Mouse (Mus musculus) MEL (cell line): ENCODE measurements at regions not wholly inside any gene's neighbourhood (a gene's known extent, or its start where the extent isn't known, plus 50 kb on each side); places are given as distances from the start of the nearest gene placed in this dataset.

Experiments
- DNase-seq: peaks from one replicate; pipeline ENCODE4 v3.0.0; 2011; ENCODE audit warnings: low read depth, low spot score
- H3K27ac ChIP-seq: 2 replicates; pipeline ENCODE4 v1.5.1; 2012; ENCODE audit warnings: low read depth, mild to moderate bottlenecking, control low read depth, low read length, moderate library complexity; ENCODE audit not compliant: control insufficient read depth
- H3K27me3 ChIP-seq, 2 experiments: fragments of 150-350 bp in 1 of 2; sonication (generic) in 1 of 2; 2 replicates each; pipeline ENCODE4 v1.6.1; 2012; ENCODE audit warnings: low read length in 2 of 2, mild to moderate bottlenecking in 2 of 2, improper control_type of control experiment in 1 of 2, moderate library complexity in 1 of 2; ENCODE audit not compliant: insufficient read depth in 2 of 2, control insufficient read depth in 1 of 2
- H3K36me3 ChIP-seq, 2 experiments: 2 replicates each; pipeline ENCODE4 v1.6.1; 2012 to 2014; ENCODE audit warnings: low read length in 2 of 2, improper control_type of control experiment in 1 of 2, inconsistent platforms in 1 of 2, mild to moderate bottlenecking in 1 of 2; ENCODE audit not compliant: insufficient read depth in 2 of 2, control insufficient read depth in 1 of 2
- H3K4me1 ChIP-seq, 2 experiments: fragments of 150-350 bp in 1 of 2; sonication (generic) in 1 of 2; 2 replicates each; pipeline ENCODE4 v1.6.1; 2012; ENCODE audit warnings: low read length in 2 of 2, improper control_type of control experiment in 1 of 2, mild to moderate bottlenecking in 1 of 2; ENCODE audit not compliant: insufficient read depth in 2 of 2, control insufficient read depth in 1 of 2
- H3K4me3 ChIP-seq, 2 experiments: fragments of 150-350 bp in 1 of 2; sonication (generic) in 1 of 2; 2 replicates each; pipeline ENCODE4 v1.5.1; 2012; ENCODE audit warnings: low read depth in 2 of 2, low read length in 2 of 2, mild to moderate bottlenecking in 2 of 2, moderate library complexity in 2 of 2, control low read depth in 1 of 2, improper control_type of control experiment in 1 of 2; ENCODE audit not compliant: control insufficient read depth in 1 of 2, insufficient read depth in 1 of 2
- H3K79me2 ChIP-seq: 2 replicates; pipeline ENCODE4 v1.6.1; 2012; ENCODE audit warnings: mild to moderate bottlenecking, low read length, moderate library complexity; ENCODE audit not compliant: control insufficient read depth, poor library complexity, insufficient read depth
- H3K9ac ChIP-seq: 2 replicates; pipeline ENCODE4 v1.6.1; 2012; ENCODE audit warnings: low read depth, mild to moderate bottlenecking, control low read depth, low read length, moderate library complexity; ENCODE audit not compliant: control insufficient read depth, poor library complexity, severe bottlenecking
- H3K9me3 ChIP-seq: fragments of 150-350 bp; sonication (generic); replicated peaks from 2 replicates; pipeline ENCODE4 v1.6.1; 2012; ENCODE audit warnings: mild to moderate bottlenecking, low read length, improper control_type of control experiment, moderate library complexity; ENCODE audit not compliant: insufficient read depth
- BHLHE40 ChIP-seq: IDR thresholded peaks from 2 replicates; pipeline ENCODE4 v1.6.1; 2012; ENCODE audit warnings: low read depth, mild to moderate bottlenecking, inconsistent platforms, low read length, improper control_type of control experiment, borderline replicate concordance
- CHD1 ChIP-seq: IDR thresholded peaks from 2 replicates; pipeline ENCODE4 v1.6.1; 2012; ENCODE audit warnings: low read depth, mild to moderate bottlenecking, inconsistent platforms, low read length, improper control_type of control experiment
- CHD2 ChIP-seq: IDR thresholded peaks from 2 replicates; pipeline ENCODE4 v1.6.1; 2011; ENCODE audit warnings: low read length, improper control_type of control experiment
- CTCF ChIP-seq, 3 experiments: IDR thresholded peaks in 2 of 3; conservative IDR thresholded peaks in 1 of 3; 2 replicates each; pipeline ENCODE4 v1.5.1; 2011 to 2012; ENCODE audit warnings: low read length in 3 of 3, low read depth in 2 of 3, mild to moderate bottlenecking in 2 of 3, improper control_type of control experiment in 1 of 3, inconsistent platforms in 1 of 3, mixed read lengths in 1 of 3, moderate library complexity in 1 of 3; ENCODE audit not compliant: control insufficient read depth in 1 of 3, insufficient read depth in 1 of 3, poor library complexity in 1 of 3, severe bottlenecking in 1 of 3
- E2F4 ChIP-seq: IDR thresholded peaks from 2 replicates; pipeline ENCODE4 v1.6.1; 2011; ENCODE audit warnings: low read depth, low read length, improper control_type of control experiment, borderline replicate concordance
- ELF1 ChIP-seq: IDR thresholded peaks from 2 replicates; pipeline ENCODE4 v1.6.1; 2014; ENCODE audit warnings: low read depth, mild to moderate bottlenecking, inconsistent platforms, low read length, improper control_type of control experiment, moderate library complexity
- EP300 ChIP-seq, 2 experiments: IDR thresholded peaks; 2 replicates each; pipeline ENCODE4 v1.6.1; 2011; ENCODE audit warnings: improper control_type of control experiment in 2 of 2, low read length in 2 of 2, low read depth in 1 of 2, mild to moderate bottlenecking in 1 of 2
- ETS1 ChIP-seq: IDR thresholded peaks from 2 replicates; pipeline ENCODE4 v1.6.1; 2012; ENCODE audit warnings: low read depth, mild to moderate bottlenecking, inconsistent platforms, low read length, improper control_type of control experiment, moderate library complexity
- GABPA ChIP-seq: IDR thresholded peaks from 2 replicates; pipeline ENCODE4 v1.6.1; 2012; ENCODE audit warnings: low read depth, mild to moderate bottlenecking, inconsistent platforms, low read length, improper control_type of control experiment, moderate library complexity
- JUND ChIP-seq: IDR thresholded peaks from 2 replicates; pipeline ENCODE4 v1.6.1; 2011; ENCODE audit warnings: low read depth, mild to moderate bottlenecking, improper control_type of control experiment, low read length
- KAT2A ChIP-seq: conservative IDR thresholded peaks from 2 replicates; pipeline ENCODE4 v1.6.1; 2012; ENCODE audit warnings: low read depth, low read length, improper control_type of control experiment, inconsistent platforms
- MAZ ChIP-seq: IDR thresholded peaks from 2 replicates; pipeline ENCODE4 v1.6.1; 2012; ENCODE audit warnings: low read depth, mild to moderate bottlenecking, inconsistent platforms, low read length, improper control_type of control experiment
- MEF2A ChIP-seq: IDR thresholded peaks from 2 replicates; pipeline ENCODE4 v1.6.1; 2014; ENCODE audit warnings: low read depth, mild to moderate bottlenecking, inconsistent platforms, low read length, improper control_type of control experiment; ENCODE audit not compliant: poor library complexity, insufficient replicate concordance, severe bottlenecking; ENCODE audit errors: extremely low read depth
- MYB ChIP-seq: IDR thresholded peaks from 2 replicates; pipeline ENCODE4 v1.6.1; 2011; ENCODE audit warnings: mild to moderate bottlenecking, low read depth, low read length, improper control_type of control experiment
- POLR2AphosphoS2 ChIP-seq: IDR thresholded peaks from 2 replicates; pipeline ENCODE4 v1.6.1; 2011; ENCODE audit warnings: low read length, improper control_type of control experiment
- TAL1 ChIP-seq: IDR thresholded peaks from 2 replicates; pipeline ENCODE4 v1.6.1; 2012; ENCODE audit warnings: mild to moderate bottlenecking, inconsistent platforms, low read length, moderate library complexity, mixed read lengths
- TCF12 ChIP-seq: IDR thresholded peaks from 2 replicates; pipeline ENCODE4 v1.6.1; 2014; ENCODE audit warnings: low read depth, mild to moderate bottlenecking, inconsistent platforms, low read length, improper control_type of control experiment, moderate library complexity
- USF1 ChIP-seq: IDR thresholded peaks from 2 replicates; pipeline ENCODE4 v1.6.1; 2014; ENCODE audit warnings: low read depth, mild to moderate bottlenecking, inconsistent platforms, low read length, improper control_type of control experiment, moderate library complexity
- ZC3H11A ChIP-seq: IDR thresholded peaks from 2 replicates; pipeline ENCODE4 v1.6.1; 2012; ENCODE audit warnings: low read depth, mild to moderate bottlenecking, inconsistent platforms, low read length, improper control_type of control experiment
- ZNF384 ChIP-seq: IDR thresholded peaks from 2 replicates; pipeline ENCODE4 v1.6.1; 2012; ENCODE audit warnings: low read depth, mild to moderate bottlenecking, inconsistent platforms, low read length, improper control_type of control experiment

GRCm38 (mm10) chr14:29867311-29867710 is 100.8 kb upstream of the Selenok start:
- Histone ChIP-seq H3K9me3 (no peaks in the 10 kb centered on the region), H3K4me3 (no peak overlapping the region), H3K9ac (no peak overlapping the region), H3K4me1 (no peaks in the 10 kb centered on the region), H3K27me3 (no peaks in the 10 kb centered on the region), H3K36me3 (no peaks in the 10 kb centered on the region), H3K79me2 (no peaks in the 10 kb centered on the region), H3K27ac (no peak overlapping the region)
- DNase-seq = no peak
- TF ChIP-seq EP300 (IDR thresholded peaks at IDR 0.05; ENCODE audit: low read depth in 1 of 2, low read length in 2 of 2) = no peak
- TF ChIP-seq CHD1 = no peak
- TF ChIP-seq CTCF (IDR thresholded peaks at IDR 0.05 in 2 of 3, conservative IDR thresholded peaks at IDR 0.05 in 1 of 3; ENCODE audit: control insufficient read depth in 1 of 3, insufficient read depth in 1 of 3, low read depth in 2 of 3, low read length in 3 of 3, poor library complexity in 1 of 3, severe bottlenecking in 1 of 3) = no peak
- no peak for TF ChIP-seq BHLHE40
- no peak for TF ChIP-seq MYB
- no peak for TF ChIP-seq MAZ
- no peak for TF ChIP-seq GABPA
- TF ChIP-seq TAL1 = no peak
- no peak for TF ChIP-seq ZNF384

DNA sequence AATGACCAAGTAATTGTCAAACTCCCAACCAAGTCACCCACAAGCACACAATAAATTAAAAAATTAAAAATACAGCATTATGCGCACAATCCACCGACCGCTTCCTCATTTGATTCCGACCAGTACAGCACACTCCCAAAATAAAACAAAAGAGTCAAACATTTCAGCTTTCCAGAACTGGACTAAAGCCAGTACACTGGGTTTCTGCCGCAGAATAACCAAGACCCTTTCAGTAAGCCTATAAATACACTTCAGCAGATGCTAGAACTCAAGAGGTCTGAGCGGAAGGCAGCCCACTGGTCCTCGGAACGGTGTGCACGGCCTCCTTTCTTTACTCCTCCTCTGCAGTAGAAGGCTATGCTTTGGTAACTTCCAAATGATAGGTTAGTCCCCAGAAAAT is 98.2 kb upstream of the Selenok start:
- no peak overlapping the region for H3K27ac ChIP-seq
- H3K9ac ChIP-seq = no peak overlapping the region
- H3K27me3 ChIP-seq = no peaks in the 10 kb centered on the region
- TF ChIP-seq ELF1 (no peak), CHD2 (no peak), E2F4 (no peak)
- TF ChIP-seq, all 39 proteins: peak for 0
- no peaks in the 10 kb centered on the region for H3K9me3 ChIP-seq
- no peaks in the 10 kb centered on the region for H3K79me2 ChIP-seq
- no peaks in the 10 kb centered on the region for H3K4me1 ChIP-seq
- no peak for DNase-seq
- H3K4me3 ChIP-seq = no peak overlapping the region
- no peaks in the 10 kb centered on the region for H3K36me3 ChIP-seq

DNA sequence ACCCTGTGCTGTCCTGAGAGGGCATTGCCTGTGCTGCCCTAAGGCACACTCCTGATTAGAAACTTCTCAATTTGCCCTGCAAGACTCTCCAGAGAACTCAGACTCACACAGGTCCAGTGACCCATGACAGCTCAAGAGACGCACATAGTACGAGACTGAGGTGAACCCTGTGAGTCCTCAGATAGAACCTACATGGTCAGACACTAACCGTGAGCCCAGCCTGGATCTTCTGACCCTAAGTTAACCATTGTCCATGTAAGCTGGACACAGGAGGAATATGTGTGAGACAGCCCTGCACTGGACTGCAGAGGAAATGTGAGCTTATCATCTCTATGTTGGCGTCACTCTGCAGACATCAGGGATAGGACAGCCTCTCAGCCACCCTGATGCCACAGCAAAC is 91.4 kb upstream of the Selenok start:
- TF ChIP-seq EP300 (IDR thresholded peaks at IDR 0.05; ENCODE audit: low read depth in 1 of 2, low read length in 2 of 2) = no peak
- TF ChIP-seq CTCF (IDR thresholded peaks at IDR 0.05 in 2 of 3, conservative IDR thresholded peaks at IDR 0.05 in 1 of 3; ENCODE audit: control insufficient read depth in 1 of 3, insufficient read depth in 1 of 3, low read depth in 2 of 3, low read length in 3 of 3, poor library complexity in 1 of 3, severe bottlenecking in 1 of 3) = no peak
- TF ChIP-seq ETS1 = no peak
- TF ChIP-seq GABPA = no peak
- TF ChIP-seq JUND = no peak
- TF ChIP-seq ZNF384 = no peak
- no peak for TF ChIP-seq POLR2AphosphoS2
- TF ChIP-seq KAT2A = no peak
- TF ChIP-seq CHD1 = no peak
- no peak for TF ChIP-seq CHD2
- no peak for TF ChIP-seq TCF12
- no peak for TF ChIP-seq USF1
- TF ChIP-seq MEF2A = no peak
- no peak for TF ChIP-seq ZC3H11A
- no peak for TF ChIP-seq MAZ
- no peak for TF ChIP-seq ELF1
- TF ChIP-seq, all 39 proteins: peak for 0
- Histone ChIP-seq H3K4me3 (no peak overlapping the region), H3K9me3 (no peaks in the 10 kb centered on the region), H3K36me3 (no peaks in the 10 kb centered on the region), H3K27me3 (no peaks in the 10 kb centered on the region), H3K4me1 (no peaks in the 10 kb centered on the region), H3K27ac (no peak overlapping the region), H3K9ac (no peak overlapping the region), H3K79me2 (no peaks in the 10 kb centered on the region)
- DNase-seq = no peak
